Mouse (Mus musculus) limb, embryonic 13.5 days (tissue): ENCODE measurements around the gene Fkrp. TPM values are rescaled to one million over a fixed set of nuclear protein-coding genes. Genes with fewer than 3 reads are reported as not detected.

Source experiments
- ATAC-seq: fragments of 200-750 bp; cut with Nextera tagmentation; 2 replicates; pipeline ENCODE4 v1.8.0; 2017; ENCODE audit warnings: low read depth, moderate number of reproducible peaks, moderate TSS enrichment; ENCODE audit not compliant: low FRiP score
- H3K27ac ChIP-seq: fragments of 300-500 bp; sonication (generic); 2 replicates; pipeline ENCODE4 v1.5.1; 2015; ENCODE audit warnings: inconsistent platforms, mild to moderate bottlenecking, moderate library complexity
- H3K27me3 ChIP-seq: fragments of 300-500 bp; sonication (generic); 2 replicates; pipeline ENCODE4 v1.6.1; 2015; ENCODE audit warnings: mild to moderate bottlenecking, inconsistent platforms
- H3K36me3 ChIP-seq: fragments of 300-500 bp; sonication (generic); 2 replicates; pipeline ENCODE4 v1.6.1; 2015; ENCODE audit warnings: inconsistent platforms, mild to moderate bottlenecking, moderate library complexity
- H3K4me1 ChIP-seq: fragments of 300-500 bp; sonication (generic); 2 replicates; pipeline ENCODE4 v1.6.1; 2015; ENCODE audit warnings: inconsistent platforms
- H3K4me2 ChIP-seq: fragments of 300-500 bp; sonication (generic); replicated peaks from 2 replicates; pipeline ENCODE4 v1.6.1; 2015; ENCODE audit warnings: inconsistent platforms, mild to moderate bottlenecking, moderate library complexity
- H3K4me3 ChIP-seq: fragments of 300-500 bp; sonication (generic); 2 replicates; pipeline ENCODE4 v1.5.1; 2015; ENCODE audit warnings: moderate library complexity, mild to moderate bottlenecking, inconsistent platforms
- H3K9ac ChIP-seq: fragments of 300-500 bp; sonication (generic); 2 replicates; pipeline ENCODE4 v1.6.1; 2015; ENCODE audit warnings: mild to moderate bottlenecking, inconsistent platforms
- H3K9me3 ChIP-seq: fragments of 300-500 bp; sonication (generic); 2 replicates; pipeline ENCODE4 v1.6.1; 2016; ENCODE audit warnings: inconsistent platforms
- WGBS: fragments of 180-500 bp; shearing (Covaris S2); methylation state at CpG from one replicate; pipeline ENCODE4 v1.1.7; 2015; 5-methylcytosine and 5-hydroxymethylcytosine counted together
- polyA plus RNA-seq: library from polyadenylated mRNA; unstranded; fragments of >200 nt; fragmentation: Nextera tagmentation; extraction: Ambion mirVana; gene quantifications from 2 replicates; pipeline ENCODE4 v1.2.1, GENCODE M21; 2015

Gene Fkrp
- polyA plus RNA-seq, 1 experiment from 2014 or later, result 33.3 TPM

GRCm38 (mm10) chr7:16843441-16844171 is 27.1 kb upstream of the Fkrp start:
- ATAC-seq, result peak; percentile 24; the same call in 1 of the 2 replicates
- H3K27ac ChIP-seq, result peak overlapping the region; percentile 86
- H3K4me2 ChIP-seq, result peak overlapping the region; percentile 98
- no peaks in the 10 kb centered on the region for H3K27me3 ChIP-seq
- peak overlapping the region; percentile 89 for H3K9ac ChIP-seq
- WGBS, result 1% methylated on average over 33 of the region's 33 CpGs
- H3K4me1 ChIP-seq, result peaks cover 28% of the 10 kb centered on the region
- H3K4me3 ChIP-seq, result peak overlapping the region; percentile 68
- H3K9me3 ChIP-seq, result no peaks in the 10 kb centered on the region
- H3K36me3 ChIP-seq, result peaks cover 55% of the 10 kb centered on the region

GRCm38 (mm10) chr7:16842645-16843063 is 26.1 kb upstream of the Fkrp start, which contains the start of gene Prkd2:
Gene Prkd2, plus strand, starts transcription at chr7:16842902.
- Histone ChIP-seq H3K4me3 (peak within 1 kb of the TSS; percentile 68), H3K27me3 (no peaks in the 10 kb centered on the region), H3K4me1 (peaks cover 28% of the 10 kb centered on the region), H3K4me2 (peak within 1 kb of the TSS; percentile 98), H3K27ac (peak within 1 kb of the TSS; percentile 86), H3K9ac (peak within 1 kb of the TSS; percentile 89), H3K9me3 (no peaks in the 10 kb centered on the region), H3K36me3 (peaks cover 56% of the 10 kb centered on the region)
- ATAC-seq, result peak; percentile 81
- WGBS, result under 1% methylated on average over 32 of the region's 32 CpGs

- peak overlapping the region; percentile 19; the same call in 1 of the 2 replicates for H3K9ac ChIP-seq
Observed at GRCm38 (mm10) chr7:16841561-16842560, 25.3 kb upstream of the Fkrp start.

GRCm38 (mm10) chr7:16841078-16841477 is 24.5 kb upstream of the Fkrp start:
- H3K4me1 ChIP-seq, result peaks cover 28% of the 10 kb centered on the region
- no peak overlapping the region for H3K9ac ChIP-seq

More at GRCm38 (mm10) chr7:16841561-16842560, 25.3 kb upstream of the Fkrp start:
- peak overlapping the region; percentile 98 for H3K4me2 ChIP-seq
- H3K36me3 ChIP-seq, result peaks cover 56% of the 10 kb centered on the region
- 43% methylated on average over 11 of the region's 11 CpGs for WGBS
- peak overlapping the region; percentile 86; the same call in 1 of the 2 replicates for H3K27ac ChIP-seq
- no peaks in the 10 kb centered on the region for H3K27me3 ChIP-seq
- peak overlapping the region; percentile 68 for H3K4me3 ChIP-seq
- ATAC-seq, result no peak
- H3K9me3 ChIP-seq, result no peaks in the 10 kb centered on the region
- peaks cover 28% of the 10 kb centered on the region for H3K4me1 ChIP-seq

GRCm38 (mm10) chr7:16840109-16840491 is 23.6 kb upstream of the Fkrp start:
- H3K27me3 ChIP-seq, result no peaks in the 10 kb centered on the region
- no peak overlapping the region for H3K9ac ChIP-seq
- ATAC-seq, result no peak
- H3K27ac ChIP-seq, result no peak overlapping the region
- no peak overlapping the region for H3K4me2 ChIP-seq
- peaks cover 18% of the 10 kb centered on the region for H3K4me1 ChIP-seq
- H3K36me3 ChIP-seq, result peaks cover 55% of the 10 kb centered on the region
- H3K4me3 ChIP-seq, result no peak overlapping the region
- H3K9me3 ChIP-seq, result no peaks in the 10 kb centered on the region
- WGBS, result 86% methylated on average over 2 of the region's 2 CpGs

More at GRCm38 (mm10) chr7:16841078-16841477, 24.5 kb upstream of the Fkrp start:
- Histone ChIP-seq H3K4me2 (no peak overlapping the region), H3K9me3 (no peaks in the 10 kb centered on the region), H3K36me3 (peaks cover 55% of the 10 kb centered on the region), H3K27ac (peak overlapping the region; percentile 86; the same call in 1 of the 2 replicates), H3K4me3 (no peak overlapping the region), H3K27me3 (no peaks in the 10 kb centered on the region)
- no peak for ATAC-seq
- WGBS, result 77% methylated on average over 4 of the region's 4 CpGs

- WGBS, result 92% methylated on average over 12 of the region's 12 CpGs
- Histone ChIP-seq H3K9ac (no peak overlapping the region), H3K4me1 (peaks cover 13% of the 10 kb centered on the region), H3K4me3 (no peak overlapping the region), H3K36me3 (peaks cover 61% of the 10 kb centered on the region), H3K4me2 (no peak overlapping the region), H3K27me3 (no peaks in the 10 kb centered on the region), H3K9me3 (no peaks in the 10 kb centered on the region), H3K27ac (no peak overlapping the region)
- no peak for ATAC-seq
Observed at GRCm38 (mm10) chr7:16839427-16840108, 23.0 kb upstream of the Fkrp start.

GRCm38 (mm10) chr7:16838804-16839426 is 22.4 kb upstream of the Fkrp start:
- peaks cover 6% of the 10 kb centered on the region for H3K4me1 ChIP-seq
- no peak overlapping the region for H3K4me3 ChIP-seq
- WGBS, result 84% methylated on average over 6 of the region's 6 CpGs
- H3K36me3 ChIP-seq, result peaks cover 67% of the 10 kb centered on the region
- H3K27ac ChIP-seq, result no peak overlapping the region
- H3K4me2 ChIP-seq, result no peak overlapping the region
- no peaks in the 10 kb centered on the region for H3K9me3 ChIP-seq
- ATAC-seq, result no peak
- H3K9ac ChIP-seq, result no peak overlapping the region
- no peaks in the 10 kb centered on the region for H3K27me3 ChIP-seq

GRCm38 (mm10) chr7:16837916-16838803 is 21.6 kb upstream of the Fkrp start:
- H3K9me3 ChIP-seq, result no peaks in the 10 kb centered on the region
- peaks cover 75% of the 10 kb centered on the region for H3K36me3 ChIP-seq
- no peak overlapping the region for H3K4me2 ChIP-seq
- H3K4me1 ChIP-seq, result 0 out of 2 replicates have a peak, but pooled peaks cover 3% of the 10 kb centered on the region
- H3K9ac ChIP-seq, result no peak overlapping the region
- WGBS, result 93% methylated on average over 18 of the region's 18 CpGs
- H3K4me3 ChIP-seq, result no peak overlapping the region
- H3K27me3 ChIP-seq, result no peaks in the 10 kb centered on the region
- no peak overlapping the region for H3K27ac ChIP-seq
- ATAC-seq, result no peak

- ATAC-seq, result no peak
- H3K4me2 ChIP-seq, result no peak overlapping the region
- H3K27me3 ChIP-seq, result no peaks in the 10 kb centered on the region
- H3K36me3 ChIP-seq, result peaks cover 100% of the 10 kb centered on the region
- no peak overlapping the region for H3K9ac ChIP-seq
- 86% methylated on average over 9 of the region's 9 CpGs for WGBS
- no peaks in the 10 kb centered on the region for H3K9me3 ChIP-seq
- H3K4me3 ChIP-seq, result no peak overlapping the region
- no peaks in the 10 kb centered on the region for H3K4me1 ChIP-seq
- H3K27ac ChIP-seq, result no peak overlapping the region
Observed at GRCm38 (mm10) chr7:16830449-16830848, 13.9 kb upstream of the Fkrp start.

GRCm38 (mm10) chr7:16827274-16827673 is 10.7 kb upstream of the Fkrp start:
- WGBS, result 70% methylated on average over 4 of the region's 4 CpGs
- Histone ChIP-seq H3K4me1 (0 out of 2 replicates have a peak, but pooled peaks cover 5% of the 10 kb centered on the region), H3K27me3 (no peaks in the 10 kb centered on the region), H3K9ac (no peak overlapping the region), H3K36me3 (peaks cover 99% of the 10 kb centered on the region), H3K9me3 (no peaks in the 10 kb centered on the region), H3K4me3 (no peak overlapping the region), H3K27ac (no peak overlapping the region), H3K4me2 (no peak overlapping the region)
- ATAC-seq, result no peak
